Mouse (Mus musculus) embryonic facial prominence, embryonic 12.5 days (tissue): ENCODE measurements around the gene N6amt1. TPM values are rescaled to one million over a fixed set of nuclear protein-coding genes. Genes with fewer than 3 reads are reported as not detected.

Source experiments
- ATAC-seq: fragments of 200-750 bp; cut with Nextera tagmentation; 2 replicates; pipeline ENCODE4 v1.8.0; 2017; ENCODE audit not compliant: insufficient number of reproducible peaks, insufficient read depth, low FRiP score, low TSS enrichment
- H3K27ac ChIP-seq: fragments of 300-500 bp; sonication (generic); 2 replicates; pipeline ENCODE4 v1.5.1; 2016; ENCODE audit warnings: mild to moderate bottlenecking
- H3K27me3 ChIP-seq: fragments of 300-500 bp; sonication (generic); 2 replicates; pipeline ENCODE4 v1.6.1; 2016; ENCODE audit warnings: mild to moderate bottlenecking, moderate library complexity
- H3K36me3 ChIP-seq: fragments of 300-500 bp; sonication (generic); 2 replicates; pipeline ENCODE4 v1.6.1; 2016; ENCODE audit warnings: mild to moderate bottlenecking
- H3K4me1 ChIP-seq: fragments of 300-500 bp; sonication (generic); 2 replicates; pipeline ENCODE4 v1.6.1; 2016
- H3K4me2 ChIP-seq: fragments of 300-500 bp; sonication (generic); replicated peaks from 2 replicates; pipeline ENCODE4 v1.6.1; 2016; ENCODE audit warnings: mild to moderate bottlenecking, moderate library complexity
- H3K4me3 ChIP-seq: fragments of 300-500 bp; sonication (generic); 2 replicates; pipeline ENCODE4 v1.5.1; 2016; ENCODE audit warnings: mild to moderate bottlenecking
- H3K9ac ChIP-seq: fragments of 300-500 bp; sonication (generic); 2 replicates; pipeline ENCODE4 v1.6.1; 2016; ENCODE audit warnings: mild to moderate bottlenecking, moderate library complexity
- H3K9me3 ChIP-seq: fragments of 300-500 bp; sonication (generic); 2 replicates; pipeline ENCODE4 v1.6.1; 2016; ENCODE audit warnings: mild to moderate bottlenecking, moderate library complexity
- WGBS: fragments of 180-500 bp; shearing (Covaris S2); methylation state at CpG from one replicate; pipeline ENCODE4 v1.1.7; 2016; 5-methylcytosine and 5-hydroxymethylcytosine counted together
- polyA plus RNA-seq: library from polyadenylated mRNA; unstranded; fragments of >200 nt; fragmentation: Nextera tagmentation; extraction: Ambion mirVana; gene quantifications from 2 replicates; pipeline ENCODE4 v1.2.1, GENCODE M21; 2016

Gene N6amt1
- polyA plus RNA-seq, 1 experiment from 2014 or later = 22.1 TPM

DNA sequence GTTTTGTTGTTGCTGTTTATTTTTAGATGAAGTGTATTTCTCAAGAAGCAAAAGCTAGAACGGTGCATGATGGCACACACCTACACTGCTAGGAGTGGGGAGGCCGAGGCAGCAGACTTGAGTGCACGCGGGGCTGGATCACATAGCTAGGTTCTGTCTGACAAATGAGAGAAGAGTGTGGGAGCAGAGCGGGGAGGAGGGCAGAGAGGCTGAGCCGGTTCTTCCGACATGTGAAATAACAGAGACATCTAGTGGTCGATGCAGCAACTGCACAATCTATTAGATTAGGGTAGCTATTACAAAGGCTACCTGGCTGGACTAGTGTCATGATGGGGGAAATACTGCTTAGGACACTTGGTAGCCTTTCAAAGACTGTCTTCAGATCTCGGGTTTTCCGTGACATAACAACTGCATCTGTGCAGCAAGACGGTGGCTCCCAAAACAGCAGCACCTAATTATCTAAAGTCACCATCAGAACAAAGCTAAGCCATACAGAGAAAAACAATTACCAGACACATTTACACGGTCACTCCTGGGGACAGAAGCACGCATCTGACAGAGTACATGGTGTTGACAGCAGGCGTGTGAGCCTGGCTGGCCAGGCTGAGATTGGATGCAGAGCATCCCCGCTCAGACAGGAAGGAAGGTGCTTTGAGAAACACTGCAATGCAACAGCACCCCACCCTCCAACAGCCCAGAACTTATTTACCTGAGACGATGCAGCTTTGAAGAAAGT is 40.0 kb downstream of the N6amt1 start:
- 52% methylated on average over 16 of the region's 16 CpGs for WGBS
- ATAC-seq = peak; percentile 15; the same call in 1 of the 2 replicates
- peaks cover 60% of the 10 kb centered on the region for H3K36me3 ChIP-seq

DNA sequence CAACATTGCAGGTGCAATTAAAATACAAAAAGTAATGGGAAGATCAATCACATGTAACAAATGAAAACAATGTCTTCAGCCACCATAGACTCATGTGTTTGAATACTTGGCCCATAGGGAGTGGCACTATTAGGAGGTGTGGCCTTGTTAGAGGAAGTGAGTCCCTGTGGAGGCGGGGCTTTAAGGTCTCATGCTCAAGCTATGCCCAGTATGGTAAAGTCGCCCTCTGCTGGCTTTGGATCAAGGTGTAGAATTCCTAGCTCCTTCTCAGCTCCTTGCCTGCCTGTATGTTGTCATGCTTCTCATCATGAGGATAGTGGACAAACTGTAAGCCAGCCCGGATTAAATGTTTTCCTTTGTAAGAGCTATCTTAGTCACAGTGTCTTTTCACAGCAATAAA is 51.0 kb downstream of the N6amt1 start:
- Histone ChIP-seq H3K4me3 (no peak overlapping the region), H3K4me2 (no peak overlapping the region), H3K27ac (no peak overlapping the region), H3K36me3 (peaks cover 56% of the 10 kb centered on the region), H3K27me3 (no peaks in the 10 kb centered on the region), H3K4me1 (no peaks in the 10 kb centered on the region), H3K9me3 (no peaks in the 10 kb centered on the region), H3K9ac (no peak overlapping the region)
- no peak for ATAC-seq
- 82% methylated on average over 3 of the region's 3 CpGs for WGBS

More for the DNA sequence above, 40.0 kb downstream of the N6amt1 start:
- Histone ChIP-seq H3K27me3 (no peaks in the 10 kb centered on the region), H3K9me3 (no peaks in the 10 kb centered on the region), H3K4me1 (no peaks in the 10 kb centered on the region), H3K9ac (no peak overlapping the region), H3K4me3 (no peak overlapping the region), H3K27ac (no peak overlapping the region), H3K4me2 (no peak overlapping the region)

Other genes with a start within 250 kb of the N6amt1 start
- 31.1 and 31.7 TPM in 2 replicates for gene Ltn1, start 78.4 kb downstream of the N6amt1 start, polyA plus RNA-seq
- 12.1 TPM in 2 replicates for gene Rwdd2b, start 86.4 kb downstream of the N6amt1 start, polyA plus RNA-seq
- 40.1 and 44.9 TPM in 2 replicates for gene Usp16, start 100.5 kb downstream of the N6amt1 start, polyA plus RNA-seq
- 489 and 511 TPM in 2 replicates for gene Cct8, start 141.7 kb downstream of the N6amt1 start, polyA plus RNA-seq
- gene Map3k7cl, start 199.1 kb downstream of the N6amt1 start, polyA plus RNA-seq = not detected in 2 replicates